Mouse (Mus musculus) heart, adult 11 months (tissue): ENCODE data around the gene Pam16.

ENCODE experiments used
- DNase-seq: peaks from one replicate; pipeline ENCODE4 v3.0.0; 2022

The Pam16 gene

DNA sequence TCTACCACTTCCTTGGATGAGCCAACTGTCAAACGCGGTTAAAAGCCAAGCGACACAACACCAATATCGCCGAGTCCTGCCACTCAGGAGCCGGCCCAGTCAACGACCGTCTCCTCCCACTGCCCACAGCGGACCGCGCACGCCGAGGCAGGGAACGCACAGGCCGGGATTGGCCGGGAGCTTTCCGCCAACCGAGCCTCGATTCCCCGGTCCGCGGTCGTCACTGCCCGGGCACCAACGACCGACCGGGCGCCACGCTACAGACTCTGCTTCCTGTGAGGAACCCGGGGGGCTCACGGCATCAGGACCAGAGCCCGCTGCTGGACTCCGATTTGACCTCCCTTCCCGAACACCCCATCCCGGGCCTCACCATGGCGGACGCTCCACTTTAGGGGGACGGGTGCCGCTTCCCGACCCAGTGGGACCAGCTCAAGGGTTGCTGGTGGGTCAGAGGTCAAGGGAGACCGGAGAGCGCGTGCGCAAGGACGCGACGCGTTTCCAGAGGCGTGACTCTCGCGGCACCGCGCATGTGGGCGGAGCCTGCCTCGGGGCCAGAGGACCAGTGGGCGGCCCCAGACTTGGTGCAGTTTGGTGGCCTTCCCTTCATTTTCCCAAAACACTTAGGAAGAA is at the start of gene Pam16:
TSS of gene Pam16 (minus strand) at position 508 of the 630 bp plus-strand sequence.
- DNase-seq: peak; percentile 99

DNA sequence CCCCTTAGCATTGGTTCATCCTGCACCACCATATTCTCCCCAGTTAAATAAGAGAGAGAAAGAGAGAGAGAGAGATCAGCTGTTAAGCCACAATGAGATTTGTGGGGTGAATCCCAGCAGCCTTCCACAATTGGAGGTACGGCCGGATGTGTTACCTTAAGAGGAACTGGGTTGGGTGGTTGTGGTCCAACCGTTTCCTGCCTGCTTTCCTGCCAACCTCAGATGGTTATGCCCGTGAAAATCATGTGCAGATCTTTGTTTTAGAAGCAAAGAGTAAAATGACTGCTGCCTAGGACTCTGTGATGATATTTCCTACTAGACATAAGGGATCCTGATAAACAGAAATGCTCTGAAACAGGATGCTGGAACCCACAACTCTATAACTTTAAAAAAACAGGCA is 49.3 kb upstream of the Pam16 start:
- no peak for DNase-seq

DNA sequence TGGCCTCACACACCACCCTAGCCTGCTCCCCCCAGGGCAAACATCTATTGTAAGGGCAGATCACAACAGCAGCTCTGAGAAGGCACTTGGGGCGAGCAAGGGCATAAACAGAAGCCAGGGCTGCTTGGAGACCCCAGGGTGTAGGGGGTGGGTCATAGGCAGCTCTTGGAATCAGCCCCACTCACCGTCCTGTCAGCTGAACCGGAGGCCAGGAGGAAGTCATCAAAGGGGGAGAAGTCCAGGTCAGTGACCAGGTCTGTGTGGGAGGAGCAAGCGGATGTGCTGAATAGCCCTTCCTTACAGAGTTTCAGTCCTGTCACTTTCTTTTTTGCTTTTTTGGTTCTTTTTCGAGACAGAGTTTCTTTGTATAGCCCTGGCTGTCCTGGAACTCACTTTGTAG is 45.5 kb upstream of the Pam16 start:
- no peak for DNase-seq

- peak; percentile 96 for DNase-seq
Observed at GRCm38 (mm10) chr16:4667190-4667808, 42.5 kb upstream of the Pam16 start.

- DNase-seq: no peak
Observed at GRCm38 (mm10) chr16:4665726-4666125, 40.9 kb upstream of the Pam16 start.

DNA sequence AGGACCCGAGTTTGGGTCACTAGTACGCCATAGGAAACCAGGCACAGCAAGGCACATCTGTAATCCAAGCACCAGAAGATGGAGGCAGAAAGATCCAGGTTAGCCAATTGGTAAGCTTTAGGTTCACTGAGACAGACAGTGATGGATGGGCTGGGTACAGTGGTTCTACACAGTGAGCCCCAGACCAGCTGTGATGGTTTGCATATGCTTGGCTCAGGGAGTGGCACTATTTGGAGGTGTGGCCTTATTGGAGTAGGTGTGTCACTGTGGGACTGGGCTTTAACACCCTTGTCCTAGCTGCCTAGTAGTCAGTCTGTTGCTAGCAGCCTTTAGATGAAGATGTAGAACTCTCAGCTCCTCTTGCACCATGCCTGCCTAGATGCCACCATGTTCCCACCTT is 39.0 kb upstream of the Pam16 start:
- DNase-seq: no peak

- DNase-seq: no peak
Observed at GRCm38 (mm10) chr16:4661605-4662004, 36.8 kb upstream of the Pam16 start.

- no peak for DNase-seq
Observed at GRCm38 (mm10) chr16:4659326-4659725, 34.5 kb upstream of the Pam16 start.

- peak; percentile 92 for DNase-seq
Observed at GRCm38 (mm10) chr16:4658781-4659245, 34.0 kb upstream of the Pam16 start.

- no peak for DNase-seq
Observed at GRCm38 (mm10) chr16:4656571-4657081, 31.8 kb upstream of the Pam16 start.

GRCm38 (mm10) chr16:4655764-4656570 is 31.2 kb upstream of the Pam16 start:
- DNase-seq: peak; percentile 97

DNA sequence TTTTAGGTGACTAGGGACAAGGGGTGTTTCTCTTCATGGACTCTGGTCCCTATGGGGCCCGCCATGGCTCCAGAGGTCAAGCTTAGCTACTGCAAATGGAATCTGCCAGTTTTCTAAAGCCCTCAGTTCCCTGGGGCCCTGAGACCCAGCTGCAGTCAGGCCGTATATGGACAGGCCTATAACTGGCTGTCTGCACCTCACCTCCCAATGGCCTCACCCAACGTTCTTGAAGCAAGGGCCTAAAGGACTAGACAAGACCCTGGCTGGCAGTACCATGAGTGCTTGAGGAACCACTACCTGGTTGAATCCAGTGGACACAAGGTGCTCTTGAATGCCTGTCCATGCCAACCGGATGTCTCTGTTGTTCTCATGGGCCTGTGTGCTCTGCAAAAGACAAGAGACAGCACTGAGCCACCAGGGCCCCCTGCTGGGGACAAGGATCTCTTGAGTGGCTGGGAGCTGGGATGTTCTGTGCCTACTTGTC is 30.5 kb upstream of the Pam16 start:
- DNase-seq: peak; percentile 98

DNA sequence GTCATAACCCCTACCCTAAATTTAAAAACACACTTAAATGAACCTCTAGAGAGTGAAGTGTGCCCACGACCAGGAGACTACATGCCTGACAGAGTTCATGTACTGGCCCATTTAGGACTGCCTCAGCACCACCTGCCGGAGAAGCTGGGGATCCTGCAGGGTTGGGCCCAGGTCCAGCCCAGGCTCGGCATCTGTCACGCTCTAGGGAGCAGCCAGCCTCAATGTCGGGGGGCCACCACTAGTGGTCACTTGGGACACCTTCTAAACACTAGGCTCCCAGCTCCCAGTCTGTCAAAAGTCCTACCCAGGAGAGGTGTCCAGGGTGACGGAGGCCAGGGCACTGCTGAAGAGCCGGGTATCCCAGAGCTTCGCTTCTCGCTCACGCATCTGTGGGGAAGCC is 29.9 kb upstream of the Pam16 start:
- peak; percentile 95 for DNase-seq

DNA sequence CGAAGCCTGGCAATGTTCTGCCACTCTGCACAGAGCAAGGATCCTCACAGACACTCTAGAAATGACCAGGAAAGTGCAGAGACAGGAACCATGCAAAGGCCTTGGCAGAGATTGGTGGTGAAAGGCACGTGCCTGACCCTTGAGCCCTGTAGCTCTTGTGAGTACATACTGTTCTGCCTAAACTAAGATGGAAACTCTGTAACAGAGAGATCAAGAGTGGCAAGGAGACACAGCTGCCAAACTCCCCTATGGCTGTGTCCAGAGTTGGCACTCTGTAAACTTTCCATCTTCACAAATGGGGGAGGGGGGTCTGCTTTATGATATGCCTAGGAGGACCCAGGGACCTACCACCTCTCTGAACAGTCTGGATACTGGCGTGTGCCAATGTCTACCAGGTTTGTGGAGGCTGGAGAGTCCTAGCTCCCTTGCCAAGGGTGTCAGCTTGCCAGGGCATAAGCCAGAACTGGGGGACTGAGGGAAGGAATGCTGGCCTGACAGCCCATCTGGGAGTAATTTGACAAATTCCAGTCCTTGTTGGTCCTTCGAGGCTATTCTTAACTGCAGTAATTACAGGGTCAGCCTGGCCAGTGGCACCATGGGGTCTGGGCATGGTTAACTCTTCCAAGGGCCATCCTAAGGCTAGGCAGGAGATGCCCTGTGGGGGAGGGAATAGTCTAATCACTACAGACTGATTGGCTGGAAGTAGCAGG is 28.1 kb upstream of the Pam16 start:
- DNase-seq: peak; percentile 95

GRCm38 (mm10) chr16:4651624-4652023 is 26.8 kb upstream of the Pam16 start:
- DNase-seq: peak; percentile 92

GRCm38 (mm10) chr16:4651081-4651480 is 26.3 kb upstream of the Pam16 start:
- peak; percentile 90 for DNase-seq

DNA sequence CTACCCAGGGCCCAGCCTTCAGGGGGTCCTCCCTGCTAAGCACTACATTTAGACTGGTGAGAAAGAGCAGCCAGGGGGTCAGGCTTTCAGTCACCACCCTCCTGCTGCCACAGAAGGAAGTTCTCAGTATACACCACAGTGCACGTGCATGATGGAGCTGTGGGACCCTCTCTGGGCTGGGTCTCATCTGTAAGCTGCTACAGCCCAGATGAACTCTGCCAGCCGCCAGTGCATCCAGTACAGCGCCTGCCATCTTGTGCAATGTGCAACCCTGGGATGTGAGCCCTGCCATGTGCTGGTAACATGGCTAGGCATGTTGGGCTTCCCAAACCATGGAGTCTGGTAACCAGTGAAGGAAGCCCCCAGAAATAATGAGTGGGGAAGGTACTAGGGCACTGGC is 25.4 kb upstream of the Pam16 start:
- peak; percentile 92 for DNase-seq

DNA sequence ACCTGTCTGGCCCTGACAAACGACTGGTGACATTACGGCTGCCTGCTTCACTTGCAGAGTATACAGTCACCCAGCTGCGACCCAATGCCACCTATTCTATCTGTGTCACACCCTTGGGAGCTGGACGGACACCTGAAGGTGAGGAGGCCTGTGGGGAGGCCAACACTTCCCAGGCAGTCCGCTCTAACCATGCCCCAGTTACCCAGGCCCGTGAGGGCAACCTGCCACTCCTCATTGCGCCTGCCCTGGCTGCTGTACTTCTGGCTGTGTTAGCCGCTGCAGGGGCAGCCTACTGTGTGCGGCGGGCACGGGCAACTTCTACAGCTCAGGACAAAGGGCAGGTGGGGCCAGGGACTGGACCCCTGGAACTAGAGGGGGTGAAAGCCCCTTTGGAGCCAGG is 24.9 kb upstream of the Pam16 start:
- peak; percentile 95 for DNase-seq

DNA sequence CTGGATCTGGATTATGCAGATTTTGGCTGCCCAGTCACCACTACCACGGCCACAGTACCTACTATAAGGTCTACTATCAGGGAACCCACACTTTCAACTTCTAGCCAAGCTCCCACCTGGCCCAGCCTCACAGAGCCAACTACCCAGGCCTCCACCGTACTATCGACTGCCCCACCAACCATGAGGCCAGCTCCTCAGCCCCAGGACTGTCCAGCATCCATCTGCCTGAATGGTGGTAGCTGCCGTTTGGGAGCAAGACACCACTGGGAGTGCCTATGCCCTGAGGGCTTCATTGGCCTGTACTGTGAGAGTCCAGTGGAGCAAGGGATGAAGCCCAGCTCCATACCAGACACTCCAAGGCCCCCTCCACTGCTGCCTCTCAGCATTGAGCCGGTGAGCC is 24.4 kb upstream of the Pam16 start:
- DNase-seq: peak; percentile 90

- peak; percentile 93 for DNase-seq
Observed at GRCm38 (mm10) chr16:4648416-4649023, 23.7 kb upstream of the Pam16 start.

DNA sequence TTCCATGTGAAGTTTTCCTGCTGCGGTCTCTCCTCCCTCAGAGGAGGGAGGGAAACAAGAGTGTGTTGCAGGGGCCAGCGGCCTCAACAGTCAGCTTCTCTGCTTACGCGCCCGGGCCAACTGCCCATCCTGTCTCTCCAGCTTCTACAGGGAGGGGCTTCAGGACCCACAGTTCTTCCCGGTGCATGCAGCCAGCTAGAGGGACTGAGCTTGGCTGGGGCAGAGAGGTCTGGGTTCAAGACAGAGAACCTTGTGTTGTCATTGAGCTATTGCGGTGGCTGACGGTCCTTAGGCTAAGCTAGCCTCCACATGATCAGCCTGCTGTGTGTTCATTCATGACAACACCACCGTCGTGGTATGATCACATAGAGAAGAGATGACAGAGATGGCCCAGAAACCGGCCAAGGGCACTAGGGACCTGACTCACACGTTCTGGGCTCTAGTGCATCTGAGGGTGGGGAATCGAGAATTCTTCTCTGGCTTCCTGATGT is 22.9 kb upstream of the Pam16 start:
- peak; percentile 98 for DNase-seq

- peak; percentile 93 for DNase-seq
Observed at GRCm38 (mm10) chr16:4646831-4647230, 22.0 kb upstream of the Pam16 start.
